Mouse (Mus musculus) spleen, adult 18-20 months (tissue): ENCODE results near the gene Scn8a.

Source experiments
- DNase-seq, 2 experiments: peaks; one replicate each; pipeline ENCODE4 v3.0.0; 2022; ENCODE audit warnings: mixed read lengths in 2 of 2

Gene Scn8a

DNA sequence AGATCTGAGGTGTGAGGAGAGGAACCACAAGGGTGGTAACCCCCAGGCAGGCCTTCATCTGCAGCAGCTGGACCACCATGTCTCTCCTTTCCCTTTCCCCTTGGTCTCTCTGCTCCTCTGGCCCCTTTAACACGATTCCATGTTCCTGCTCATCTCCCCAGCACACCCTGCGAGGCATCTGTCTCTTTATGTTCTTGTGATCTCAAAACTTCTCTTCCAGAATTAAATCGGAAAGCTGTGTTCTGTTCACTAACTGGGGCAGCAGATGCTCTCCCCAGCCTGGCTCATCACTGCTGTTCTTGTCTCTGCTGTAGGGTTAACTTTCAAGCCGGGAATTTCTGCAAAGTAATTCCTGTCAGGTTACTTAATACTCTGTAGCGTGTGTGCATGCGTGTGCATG lies 91.3 kb downstream of the Scn8a start:
- no peak for DNase-seq

DNA sequence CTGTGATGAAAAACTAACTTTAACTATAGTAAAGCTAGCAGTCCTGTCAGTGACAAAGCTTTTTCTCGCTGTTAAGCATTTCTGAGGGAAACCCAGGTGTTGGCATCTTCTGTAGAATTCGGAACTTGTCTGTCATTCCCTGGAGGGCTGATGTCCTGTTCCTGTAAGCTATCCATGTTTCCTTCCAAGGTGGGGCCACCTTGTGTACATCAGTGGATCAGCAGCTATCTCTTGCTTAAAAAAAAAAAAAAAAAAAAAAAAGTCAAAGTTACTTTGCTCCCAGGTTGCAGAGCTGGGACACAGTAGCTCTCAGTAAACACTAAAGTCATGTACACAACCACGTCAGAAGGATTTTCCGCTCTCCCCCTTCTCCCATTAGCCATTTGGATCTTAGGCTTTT lies 91.9 kb downstream of the Scn8a start:
- no peak for DNase-seq

DNA sequence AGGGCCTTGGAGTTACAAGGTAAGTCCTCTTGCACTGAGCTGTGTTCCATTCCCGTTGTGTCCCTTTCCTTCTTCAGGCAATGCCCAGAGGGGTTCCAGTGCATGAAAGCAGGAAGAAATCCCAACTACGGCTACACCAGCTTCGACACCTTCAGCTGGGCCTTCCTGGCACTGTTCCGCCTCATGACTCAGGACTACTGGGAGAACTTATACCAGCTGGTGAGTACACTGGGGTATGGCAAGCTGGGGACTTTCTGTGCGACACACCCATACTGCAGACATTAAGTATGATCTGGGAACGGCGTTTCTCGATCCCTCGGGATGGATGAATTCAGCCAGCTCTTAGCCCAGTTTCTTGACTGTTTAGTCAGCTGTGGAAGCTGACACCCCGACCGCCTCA lies 101.8 kb downstream of the Scn8a start:
- DNase-seq, result no peak

DNA sequence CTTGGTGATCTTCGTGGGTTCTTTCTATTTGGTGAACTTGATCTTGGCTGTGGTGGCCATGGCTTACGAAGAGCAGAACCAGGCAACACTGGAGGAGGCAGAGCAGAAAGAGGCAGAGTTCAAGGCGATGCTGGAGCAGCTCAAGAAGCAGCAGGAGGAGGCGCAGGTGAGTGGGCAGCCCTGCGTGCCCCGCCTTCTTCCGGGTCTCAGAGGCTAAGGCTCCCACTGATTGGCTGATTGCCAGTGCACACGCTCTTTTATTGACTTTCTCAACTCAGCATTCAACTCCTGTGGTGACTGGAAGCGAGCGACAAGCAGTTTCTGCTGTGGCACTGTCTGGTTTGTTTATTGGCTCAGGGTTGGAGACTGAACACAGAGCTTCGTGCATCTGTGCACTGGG lies 103.1 kb downstream of the Scn8a start:
- DNase-seq, result no peak

DNA sequence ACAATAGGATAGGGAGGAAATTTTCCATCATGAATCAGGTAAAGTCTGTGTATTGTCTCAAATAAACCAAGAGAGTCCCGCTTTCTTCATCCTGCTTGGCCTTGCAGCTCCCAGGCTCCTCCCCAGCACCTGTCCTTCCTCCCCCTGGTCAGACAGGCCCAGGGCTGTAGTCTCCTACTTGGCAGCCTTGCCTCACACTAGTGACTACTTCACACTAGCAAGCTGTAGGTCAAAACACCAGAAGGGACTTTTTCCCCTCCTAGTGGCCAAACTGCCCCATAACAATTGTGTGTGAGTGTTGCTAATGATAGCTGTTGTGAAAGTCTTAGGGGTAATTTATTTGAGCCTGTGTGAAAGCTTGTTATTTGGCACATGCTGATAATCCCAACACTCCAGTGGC lies 105.0 kb downstream of the Scn8a start:
- no peak for DNase-seq

DNA sequence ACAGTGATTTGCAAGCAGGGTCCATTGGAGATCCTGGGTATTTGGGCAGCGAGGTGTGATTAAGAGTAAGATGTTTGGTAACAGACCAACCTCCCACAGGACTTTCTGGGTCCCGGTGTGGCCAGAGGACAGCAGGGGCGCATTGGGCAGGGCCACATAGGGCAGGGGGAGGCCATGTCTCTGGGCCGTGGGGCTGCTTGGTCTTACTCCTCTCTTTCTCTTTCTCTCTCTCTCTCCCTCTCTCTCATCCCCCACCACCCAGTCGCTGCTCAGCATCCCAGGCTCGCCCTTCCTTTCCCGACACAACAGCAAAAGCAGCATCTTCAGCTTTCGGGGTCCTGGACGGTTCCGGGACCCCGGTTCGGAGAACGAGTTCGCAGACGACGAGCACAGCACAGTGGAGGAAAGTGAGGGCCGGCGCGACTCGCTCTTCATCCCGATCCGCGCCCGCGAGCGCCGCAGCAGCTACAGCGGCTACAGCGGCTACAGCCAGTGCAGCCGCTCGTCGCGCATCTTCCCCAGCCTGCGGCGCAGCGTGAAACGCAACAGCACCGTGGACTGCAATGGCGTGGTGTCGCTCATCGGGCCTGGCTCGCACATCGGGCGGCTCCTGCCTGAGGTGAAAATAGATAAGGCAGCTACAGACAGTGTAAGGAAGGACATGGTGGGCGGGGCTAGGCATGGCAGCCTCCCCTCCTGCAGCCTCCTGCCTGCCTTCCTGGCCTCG lies 113.9 kb downstream of the Scn8a start:
- peak in 1 of 2 experiments; percentile 24 for DNase-seq

DNA sequence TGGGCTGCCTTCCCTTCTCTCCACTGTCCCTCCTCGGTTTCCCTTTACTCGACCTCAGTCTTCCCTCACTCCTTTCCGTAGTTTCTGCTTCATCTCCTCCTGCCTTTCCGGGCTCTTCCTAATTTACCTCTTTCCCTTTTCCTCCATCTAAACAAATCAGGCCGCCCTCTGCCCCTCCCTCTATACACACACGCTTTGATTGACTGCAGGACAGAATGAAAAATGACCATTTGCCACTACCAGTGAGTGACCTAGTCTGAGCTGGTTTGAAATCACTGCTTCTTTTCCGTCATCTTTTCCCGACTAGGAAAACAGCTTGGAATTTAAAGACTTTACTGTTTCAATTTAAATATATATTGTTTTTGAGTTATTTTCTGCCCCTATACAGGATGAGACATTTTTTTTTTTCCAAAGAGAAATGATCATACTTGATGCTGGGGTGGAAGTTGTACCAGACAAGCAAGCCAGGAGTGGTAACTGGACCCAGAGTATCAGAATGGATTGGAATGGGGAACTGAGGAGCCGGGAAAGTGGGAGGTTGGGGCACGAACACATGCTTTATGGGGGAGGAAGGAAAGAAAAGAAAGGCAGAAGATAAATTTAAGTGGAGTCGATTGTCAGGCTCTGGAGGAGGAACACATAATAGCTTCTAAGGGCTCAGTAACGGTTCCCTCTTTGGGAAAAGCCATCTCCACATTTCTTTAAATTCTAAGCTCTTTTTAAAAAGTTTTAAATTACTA lies 114.7 kb downstream of the Scn8a start:
- DNase-seq, result no peak

DNA sequence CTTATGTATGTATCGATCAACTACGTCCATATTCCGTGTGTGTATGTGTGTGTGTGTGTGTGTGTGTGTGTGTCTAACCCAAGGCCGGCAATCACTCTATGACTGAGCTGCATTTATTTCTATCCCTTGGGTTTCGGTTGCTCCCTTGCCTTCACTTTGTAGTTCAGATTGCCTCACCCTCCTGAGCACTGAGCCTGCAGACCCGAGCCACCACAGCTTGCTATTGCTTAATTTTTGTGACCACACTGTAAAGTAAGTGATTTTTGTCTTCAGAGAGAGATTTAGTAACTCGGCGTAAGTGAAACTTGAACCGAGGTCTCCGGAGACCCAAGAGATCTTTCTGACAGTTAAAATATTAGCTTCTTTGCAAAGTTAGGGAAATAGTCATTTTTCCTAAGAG lies 116.8 kb downstream of the Scn8a start:
- DNase-seq, result no peak

DNA sequence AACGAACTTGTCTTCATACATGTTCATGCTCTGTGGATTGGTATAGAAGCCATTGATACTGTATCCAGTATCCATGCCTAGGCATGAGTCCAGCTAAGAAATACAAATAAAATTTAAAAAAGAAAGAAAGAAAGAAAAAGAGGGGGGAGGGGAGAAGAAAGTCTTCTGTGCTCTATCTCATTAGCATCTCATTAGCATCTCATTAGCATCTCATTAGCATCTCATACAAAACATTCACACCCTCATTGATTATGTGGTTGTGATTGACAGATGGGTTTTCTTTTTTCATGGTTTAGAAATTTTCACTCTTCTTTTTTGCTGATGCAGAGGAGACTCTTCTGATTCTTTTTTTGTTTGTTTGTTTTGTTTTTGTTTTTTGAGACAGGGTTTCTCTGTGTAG lies 117.4 kb downstream of the Scn8a start:
- no peak for DNase-seq

DNA sequence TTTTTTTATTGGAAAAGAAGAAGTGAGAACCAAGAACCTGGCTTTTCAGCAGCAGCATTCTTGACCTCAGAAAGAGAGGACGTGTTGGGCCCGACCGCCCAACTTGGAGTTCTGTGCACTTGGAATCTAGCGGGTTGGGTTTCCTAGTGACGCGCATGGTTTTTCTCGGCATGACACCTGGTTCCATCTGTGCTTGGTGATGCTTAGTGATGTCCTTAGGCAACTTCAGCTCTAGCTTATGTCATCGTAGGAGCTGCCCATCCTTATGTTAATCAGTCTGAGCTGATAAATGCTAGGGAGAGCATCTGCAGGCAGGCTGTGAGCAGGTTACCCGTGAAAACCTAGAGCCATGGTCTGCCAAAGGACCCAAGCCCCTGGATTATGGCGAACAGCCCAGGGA lies 120.6 kb downstream of the Scn8a start:
- DNase-seq, result no peak

DNA sequence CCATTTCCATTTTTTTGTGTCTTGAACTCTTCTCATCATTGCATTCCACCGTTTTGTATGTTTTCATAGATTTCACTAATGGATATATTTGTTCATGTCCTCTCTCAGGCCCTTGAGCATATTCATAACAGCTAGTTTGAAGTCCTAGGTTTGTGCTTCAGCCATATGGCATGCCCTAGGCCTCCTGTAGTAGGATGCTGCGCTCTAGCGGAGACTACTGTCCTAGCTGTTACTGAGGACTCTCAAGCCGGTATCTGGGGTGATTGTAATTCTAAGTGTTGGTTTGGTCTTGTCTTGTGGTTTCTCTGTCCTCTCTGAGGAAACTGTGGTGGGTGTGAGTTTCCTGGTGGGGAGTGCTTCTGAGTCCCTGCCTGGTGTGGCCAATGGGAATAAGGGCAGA lies 127.4 kb downstream of the Scn8a start:
- DNase-seq, result peak in 1 of 2 experiments; percentile 17

DNA sequence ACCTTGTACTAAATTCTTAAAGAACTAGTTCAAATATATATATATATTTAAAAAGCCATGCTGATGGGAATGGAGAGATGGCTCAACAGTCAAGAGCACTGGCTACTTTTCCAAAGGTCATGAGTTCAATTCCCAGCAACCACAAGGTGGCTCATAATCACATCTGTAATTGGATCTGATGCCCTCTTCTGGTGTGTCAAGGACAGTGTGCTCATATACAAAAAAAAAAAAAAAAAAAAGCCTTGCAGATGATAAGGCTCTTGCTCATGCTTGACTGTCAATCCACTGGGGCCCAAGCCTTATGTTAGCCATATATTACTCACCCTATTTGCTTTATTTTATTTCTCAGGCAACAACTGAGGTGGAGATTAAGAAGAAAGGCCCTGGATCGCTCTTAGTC lies 132.0 kb downstream of the Scn8a start:
- no peak for DNase-seq

DNA sequence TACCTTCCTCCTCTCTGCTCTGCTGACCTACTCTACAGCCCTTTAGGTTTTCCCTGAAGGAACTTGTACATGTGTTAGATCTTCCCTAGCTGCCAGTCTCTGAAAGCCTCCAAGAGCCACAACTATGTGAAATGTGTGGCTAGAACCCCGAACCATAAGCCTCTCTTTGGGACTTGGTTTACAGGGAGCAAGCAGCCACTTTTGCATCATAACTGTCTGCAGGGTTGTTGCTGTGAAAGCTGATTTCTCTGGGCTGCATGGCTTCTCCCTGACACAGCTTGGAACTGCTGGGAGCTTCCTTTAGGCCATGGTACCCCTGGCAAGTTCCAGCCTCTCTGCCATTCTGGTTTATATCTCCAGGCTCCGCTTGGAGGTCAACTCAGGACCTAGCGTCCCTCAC lies 132.8 kb downstream of the Scn8a start:
- no peak for DNase-seq

DNA sequence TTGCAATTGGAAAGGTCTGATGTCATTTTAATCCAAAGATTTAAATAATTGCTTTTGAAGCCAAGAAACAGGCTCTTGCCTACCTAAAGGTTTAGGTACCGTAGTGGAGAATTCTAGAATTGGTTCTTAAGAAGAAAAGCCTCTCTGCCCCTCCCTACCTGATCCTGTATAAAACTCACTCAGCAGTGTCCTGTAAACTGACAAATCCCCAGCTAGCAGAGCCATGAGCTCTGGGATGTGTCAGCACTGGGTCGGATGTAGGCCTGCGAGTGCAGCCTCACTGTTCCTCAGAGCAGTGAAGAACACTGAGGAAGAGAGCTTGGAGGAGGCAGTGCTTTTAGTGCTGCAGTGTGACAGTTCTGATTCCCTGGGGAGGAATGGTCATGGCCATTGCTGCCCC lies 134.9 kb downstream of the Scn8a start:
- DNase-seq, result no peak

DNA sequence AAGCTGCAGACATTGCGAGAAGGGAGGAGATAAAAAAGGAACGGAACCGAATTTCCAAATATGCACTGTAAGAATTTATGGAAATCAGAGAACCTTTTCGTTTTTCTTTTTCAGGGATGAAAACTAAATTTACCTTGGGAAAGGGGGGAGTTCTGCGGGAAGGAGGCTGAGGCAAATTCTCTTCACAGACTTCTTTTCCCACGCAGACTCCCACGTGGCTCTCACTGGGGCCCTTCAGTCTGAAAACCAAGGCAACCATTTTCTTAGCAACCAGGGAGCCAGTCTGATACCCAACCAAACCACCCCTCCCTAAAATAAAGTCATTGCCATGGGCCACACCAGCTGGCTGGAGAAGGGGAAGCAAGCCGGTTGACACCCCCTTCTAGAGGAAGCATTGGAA lies 136.1 kb downstream of the Scn8a start:
- DNase-seq, result no peak

DNA sequence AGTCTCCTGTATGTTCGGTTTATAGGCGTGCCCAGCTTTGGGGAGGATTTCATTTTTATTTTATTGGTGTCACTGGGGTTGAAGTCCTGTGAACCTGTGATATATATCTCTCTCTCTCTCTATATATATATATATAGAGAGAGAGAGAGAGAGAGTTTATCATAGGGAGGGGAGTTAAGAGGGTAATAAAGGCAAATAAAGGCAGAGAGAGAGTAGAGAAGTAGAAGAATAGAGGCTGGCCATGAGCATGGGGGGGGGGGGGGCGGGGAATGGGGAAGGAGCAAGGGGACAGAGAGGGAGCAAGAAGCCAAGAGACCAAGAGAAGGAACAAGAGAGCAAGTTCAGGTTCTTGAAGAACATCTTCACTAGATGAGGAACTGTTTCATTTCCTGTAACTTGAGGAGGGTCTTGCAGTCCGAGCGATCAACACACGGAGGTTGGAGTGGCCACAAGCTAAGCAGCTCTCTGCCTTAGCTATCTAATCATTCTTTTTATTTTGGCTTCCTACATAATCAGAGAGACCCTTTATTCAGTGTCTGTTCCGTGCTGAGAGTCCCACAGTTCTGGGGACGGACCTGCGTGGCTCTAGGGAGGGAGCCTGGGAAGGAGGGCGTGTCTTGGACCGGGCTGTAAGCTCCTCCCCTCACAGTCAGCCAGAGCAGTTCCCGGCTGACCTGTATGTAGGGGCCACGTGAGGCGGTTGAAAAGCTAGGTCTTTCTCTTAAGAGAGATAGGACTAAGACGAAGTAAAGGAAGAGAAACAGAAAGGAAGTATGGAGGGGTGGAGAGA lies 136.8 kb downstream of the Scn8a start:
- peak in 1 of 2 experiments; percentile 5 for DNase-seq

DNA sequence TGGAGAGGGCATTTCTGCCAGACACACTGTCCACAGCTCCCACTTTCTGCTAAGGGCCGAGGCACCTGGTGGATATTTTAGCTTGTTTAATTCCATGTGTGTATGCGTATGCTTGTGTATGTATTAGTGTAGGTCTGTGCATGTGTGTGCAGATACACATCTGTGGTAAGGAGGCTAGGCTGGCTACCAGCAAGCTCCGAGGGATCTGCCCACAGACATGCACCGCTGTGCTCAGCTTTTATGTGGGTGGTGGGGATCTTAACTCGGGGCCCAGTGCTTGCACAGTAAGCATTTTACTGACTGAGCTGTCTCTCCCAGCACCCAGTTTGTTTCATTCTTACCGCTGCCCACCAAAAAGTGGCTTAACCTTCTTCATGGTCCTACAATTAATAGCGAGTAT lies 137.6 kb downstream of the Scn8a start:
- no peak for DNase-seq

DNA sequence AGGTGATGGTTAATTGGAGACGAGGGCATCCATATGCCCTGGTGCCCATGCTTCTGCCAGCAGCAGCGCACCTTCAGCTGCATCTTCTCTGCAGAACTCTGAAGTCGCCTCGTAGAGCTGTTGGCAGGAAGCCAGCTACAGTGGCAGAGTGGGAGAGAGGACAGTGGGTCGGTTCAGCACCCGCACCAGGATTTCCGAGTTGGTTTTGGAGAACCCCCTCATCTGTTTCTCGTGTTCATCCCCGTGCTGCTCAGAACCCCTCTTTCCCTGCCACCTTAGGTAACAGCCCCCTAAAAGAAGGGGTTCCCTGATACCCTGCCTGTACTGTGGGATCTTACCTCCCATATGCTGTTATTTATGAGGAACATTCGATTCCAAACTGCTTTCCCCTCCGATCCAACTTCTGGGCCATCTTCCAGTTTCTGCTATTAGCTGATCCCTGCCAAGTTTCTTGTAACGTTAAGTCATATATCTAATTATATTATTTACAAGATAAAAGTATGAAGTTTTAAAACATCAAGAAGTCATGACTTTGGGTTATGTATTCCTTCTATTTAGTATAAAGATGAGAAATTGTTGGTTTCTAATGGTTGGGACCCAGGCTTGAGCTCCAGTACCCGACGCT lies 138.8 kb downstream of the Scn8a start:
- DNase-seq, result no peak

DNA sequence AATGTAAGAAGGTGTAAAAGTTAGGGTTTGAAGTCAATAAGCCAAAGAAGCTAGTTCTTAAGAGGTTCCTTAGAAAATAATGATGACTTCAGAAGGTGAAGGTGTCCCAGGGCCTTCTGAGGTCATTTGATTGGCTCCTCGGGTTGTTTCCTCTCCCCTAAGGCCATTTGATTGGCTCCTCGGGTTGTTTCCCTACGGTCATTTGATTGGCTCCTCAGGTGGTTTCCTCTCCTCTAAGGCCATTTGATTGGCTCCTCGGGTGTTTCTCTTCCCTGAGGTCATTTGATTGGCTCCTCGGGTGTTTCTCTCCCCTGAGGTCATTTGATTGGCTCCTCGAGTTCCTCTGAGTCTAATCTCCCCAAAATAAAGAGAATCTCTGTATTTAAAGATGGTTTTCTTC lies 141.7 kb downstream of the Scn8a start:
- no peak for DNase-seq

DNA sequence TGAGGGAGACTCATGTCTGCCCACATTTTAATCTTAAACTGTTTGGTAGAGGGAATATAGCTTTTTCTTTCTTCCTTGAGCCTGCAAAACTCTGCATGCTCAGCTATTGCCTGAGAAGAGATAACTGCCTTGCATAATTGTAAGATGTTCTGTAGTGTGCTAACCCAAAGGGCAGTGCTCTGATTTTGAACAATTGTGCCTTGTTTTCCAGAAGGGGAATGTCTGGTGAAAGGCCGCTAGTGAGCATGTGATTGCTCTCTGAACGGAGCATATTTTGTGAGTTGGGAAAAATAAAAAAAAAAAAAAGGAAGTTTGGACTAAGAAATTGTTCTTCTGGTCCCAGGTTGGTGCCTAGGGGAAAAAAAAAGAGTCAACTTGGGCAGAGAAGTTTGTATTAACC lies 159.3 kb downstream of the Scn8a start:
- no peak for DNase-seq

DNA sequence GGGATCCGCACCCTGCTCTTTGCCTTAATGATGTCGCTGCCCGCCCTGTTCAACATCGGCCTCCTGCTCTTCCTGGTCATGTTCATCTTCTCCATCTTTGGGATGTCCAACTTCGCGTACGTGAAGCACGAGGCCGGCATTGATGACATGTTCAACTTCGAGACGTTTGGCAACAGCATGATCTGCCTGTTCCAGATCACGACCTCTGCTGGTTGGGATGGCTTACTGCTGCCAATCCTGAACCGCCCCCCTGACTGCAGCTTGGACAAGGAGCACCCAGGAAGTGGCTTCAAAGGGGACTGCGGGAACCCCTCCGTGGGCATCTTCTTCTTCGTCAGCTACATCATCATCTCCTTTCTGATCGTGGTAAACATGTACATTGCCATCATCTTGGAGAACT lies 170.0 kb downstream of the Scn8a start:
- DNase-seq, result no peak

DNA sequence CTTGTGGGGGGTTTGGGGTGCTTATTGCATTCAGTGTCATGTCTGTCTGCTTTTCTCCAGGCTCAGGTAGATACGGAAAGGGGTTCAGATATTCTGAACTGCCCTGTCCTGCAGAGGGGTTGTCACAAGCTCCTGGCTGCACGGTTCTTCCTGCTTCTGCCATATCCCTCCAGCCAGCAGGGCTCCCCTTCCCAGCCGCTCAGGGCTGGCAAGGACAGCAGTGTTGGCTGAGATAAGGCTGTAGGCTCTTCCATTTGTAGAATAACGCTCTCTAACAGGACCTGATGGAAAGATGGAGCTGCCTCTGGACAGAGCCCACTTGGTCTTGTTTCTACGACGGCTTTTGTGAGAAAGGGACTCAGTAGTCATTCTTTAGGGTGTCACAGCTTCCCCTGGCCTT lies 172.3 kb downstream of the Scn8a start:
- DNase-seq, result no peak

DNA sequence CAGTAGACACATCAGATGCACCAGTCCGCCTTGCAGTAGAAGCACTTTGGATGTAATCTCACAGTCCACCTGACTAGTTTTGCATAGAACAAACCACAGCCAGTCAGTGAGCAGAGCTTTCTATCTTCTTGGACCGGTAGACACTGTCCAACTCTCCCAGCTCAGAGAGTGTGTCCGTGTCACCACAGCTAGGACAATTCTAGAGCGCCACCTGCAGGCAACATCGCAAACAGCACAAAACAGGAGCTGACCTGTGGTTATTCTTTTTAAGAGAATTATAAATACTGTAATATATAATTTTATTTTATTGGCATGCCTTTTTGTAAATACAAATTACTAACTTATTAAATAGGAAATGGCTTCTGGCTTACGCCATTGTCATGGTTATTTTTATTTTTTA lies 173.0 kb downstream of the Scn8a start:
- DNase-seq, result peak in 1 of 2 experiments; percentile 33
